Mouse (Mus musculus) kidney, adult 2 months (tissue): ENCODE results near the gene Tnfsf4.

ENCODE experiments used
- CTCF ChIP-seq: fragments of 200-500 bp; conservative IDR thresholded peaks from 2 replicates; pipeline ENCODE4 v1.5.1; 2011; ENCODE audit warnings: low read depth, mild to moderate bottlenecking, control low read depth, low read length, moderate library complexity, mixed read lengths; ENCODE audit not compliant: insufficient read depth, insufficient read length
- POLR2A ChIP-seq: fragments of 200-500 bp; IDR thresholded peaks from one replicate; pipeline ENCODE4 v1.6.1; 2011; ENCODE audit warnings: low read depth, low read length, control low read depth

DNA sequence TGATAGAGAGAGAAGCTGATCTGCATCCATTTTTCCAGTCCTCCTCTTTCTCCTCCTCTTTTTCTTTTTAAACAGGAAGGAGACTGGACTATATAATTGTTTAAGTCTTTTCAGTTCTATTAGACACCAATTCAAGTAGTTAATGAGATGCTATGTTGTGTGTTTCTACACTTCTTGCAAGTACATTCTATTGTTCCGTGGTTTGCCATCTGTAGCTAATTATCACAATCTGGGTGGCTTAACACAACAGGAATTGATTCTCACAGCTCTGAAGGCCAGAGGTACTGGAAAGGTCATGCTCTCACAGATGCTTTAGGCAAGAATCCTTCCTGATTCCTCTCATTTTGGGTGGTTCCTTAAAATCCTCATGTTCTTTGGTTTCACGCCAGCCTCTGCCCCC, 7.9 kb downstream of the Tnfsf4 start:
- TF ChIP-seq POLR2A (no peak), CTCF (no peak)
